ENCODE assay signal across 24 mouse cellular contexts in the genomic region with DNA sequence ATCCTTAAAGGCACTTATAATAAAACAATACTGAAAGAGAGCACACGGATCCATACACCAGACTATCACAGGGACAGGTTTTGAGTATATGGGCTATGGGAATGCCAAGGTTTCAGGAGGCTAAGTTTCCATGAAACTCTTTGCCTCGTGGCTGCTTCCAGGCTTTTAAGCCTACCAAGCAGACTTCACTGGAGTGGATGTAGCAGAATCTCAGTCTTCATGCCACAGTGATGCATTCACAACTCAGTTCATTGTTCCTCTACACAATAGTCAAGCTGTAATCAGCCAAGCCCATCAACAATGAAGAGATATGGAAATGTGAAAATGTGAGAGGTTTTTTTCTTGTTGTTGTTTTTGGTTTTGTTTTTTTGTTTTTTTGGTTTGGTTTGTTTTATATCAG.
DNase-seq lines count a peak whose midpoint lies in the region; TF ChIP-seq lines count a peak whose summit lies in the region.
"Had no signal": no experiment of that assay in that cellular context is flagged by ENCODE, and none has a peak within 500 bp of the region (broad histone marks: within the 10 kb centered on the region; RNA-seq: fewer than 3 reads in every experiment).

No protein-coding gene starts in this region.

- peak overlapping the region; percentile 97 for H3K27ac ChIP-seq in ES-Bruce4 (ENCODE audit: insufficient read depth, low read length)
- peak overlapping the region; percentile 95 for H3K27ac ChIP-seq in ES-E14 (ENCODE audit: insufficient read depth, low read depth, low read length, poor library complexity, severe bottlenecking)
- H3K27ac ChIP-seq: embryonic facial prominence, embryonic 13.5 days; embryonic facial prominence, embryonic 15.5 days; forebrain, embryonic 10.5 days; forebrain, embryonic 12.5 days had no signal

- in situ Hi-C loops in ES-E14 (cut with MboI; ENCODE audit: low sequenced_read_pairs in 2 of 2, unreplicated experiment in 2 of 2): no loop called here

- DNase-seq in ES-E14 (ENCODE audit: low read depth, low spot score) (no peak), R1 (ENCODE audit: low read depth, low spot score) (peak; percentile 75)
- no peak for DNase-seq in gastrocnemius, postnatal 14 days
- no peak for DNase-seq in layer of hippocampus, adult 18-20 months (ENCODE audit: low spot score in 2 of 2)
- no peak for DNase-seq in adrenal gland, adult (ENCODE audit: inconsistent age in 2 of 2, low spot score in 1 of 2)
- DNase-seq: adrenal gland, adult 2 months; adrenal gland, postnatal 10 days; adrenal gland, postnatal 25 days; B cell, adult 2 months; cerebellum, adult 11 months; cerebellum, adult 18-20 months; cerebellum, adult 8-10 months; cerebellum, adult 9-11 months; cerebellum, postnatal 14 days; cerebellum, postnatal 36 days; embryo, embryonic 11 days had no signal

- TF ChIP-seq EP300 in ES-Bruce4 (IDR thresholded peaks at IDR 0.05; ENCODE audit: insufficient read depth, low read depth, low read length): no peak

- no peak for TF ChIP-seq CTCF in ES-Bruce4 (IDR thresholded peaks at IDR 0.05; ENCODE audit: low read depth, low read length)

- H3K9me3 ChIP-seq in ES-Bruce4 (replicated peaks; ENCODE audit: control insufficient read depth, insufficient read depth, low read length, poor library complexity, severe bottlenecking): 0 out of 2 replicates have a peak, but pooled peaks cover 2% of the 10 kb centered on the region
- H3K9me3 ChIP-seq in ES-E14 (ENCODE audit: control insufficient read depth, insufficient read depth, low read depth, low read length): no peaks in the 10 kb centered on the region
- H3K9me3 ChIP-seq: embryonic facial prominence, embryonic 13.5 days; embryonic facial prominence, embryonic 15.5 days; forebrain, embryonic 10.5 days; forebrain, embryonic 12.5 days had no signal

- H3K9ac ChIP-seq in ES-Bruce4 (ENCODE audit: low read depth, poor library complexity, severe bottlenecking): no peak overlapping the region
- H3K9ac ChIP-seq in ES-E14 (ENCODE audit: insufficient read depth, low read depth, low read length, poor library complexity, severe bottlenecking): no peak overlapping the region
- H3K9ac ChIP-seq: embryonic facial prominence, embryonic 13.5 days; embryonic facial prominence, embryonic 15.5 days; forebrain, embryonic 12.5 days had no signal

- no peak for TF ChIP-seq POLR2A in ES-Bruce4 (IDR thresholded peaks at IDR 0.05; ENCODE audit: insufficient read depth, low read length)

- H3K27me3 ChIP-seq in ES-Bruce4 (ENCODE audit: control insufficient read depth, insufficient read depth, low read length, poor library complexity, severe bottlenecking): no peaks in the 10 kb centered on the region
- H3K27me3 ChIP-seq: CH12.LX; embryonic facial prominence, embryonic 13.5 days; embryonic facial prominence, embryonic 15.5 days; forebrain, embryonic 12.5 days; Patski had no signal

- intact Hi-C loops in gastrocnemius, postnatal 14 days (cut with DNase I; ENCODE audit: low total_unique reads): no loop called here

- H3K4me3 ChIP-seq in ES-Bruce4 (ENCODE audit: low read depth, low read length) (no peak overlapping the region), ES-E14 (ENCODE audit: insufficient read depth in 1 of 2, low read depth in 1 of 2, low read length in 2 of 2, poor library complexity in 1 of 2, severe bottlenecking in 1 of 2) (no peak overlapping the region)
- H3K4me3 ChIP-seq: embryonic facial prominence, embryonic 13.5 days; embryonic facial prominence, embryonic 15.5 days; erythroblast, embryonic 14.5 days; forebrain, embryonic 10.5 days; forebrain, embryonic 12.5 days had no signal

- peaks cover 3% of the 10 kb centered on the region for H3K4me1 ChIP-seq in ES-Bruce4 (ENCODE audit: control insufficient read depth, insufficient read depth, low read length)
- peaks cover 2 to 8% of the 10 kb centered on the region in 2 experiments; a peak in 2 of 4 replicates for H3K4me1 ChIP-seq in ES-E14 (ENCODE audit: control insufficient read depth in 2 of 2, insufficient read depth in 2 of 2, low read length in 2 of 2, poor library complexity in 1 of 2)
- H3K4me1 ChIP-seq: embryonic facial prominence, embryonic 13.5 days; embryonic facial prominence, embryonic 15.5 days; forebrain, embryonic 10.5 days; forebrain, embryonic 12.5 days had no signal

- no peaks in the 10 kb centered on the region for H3K36me3 ChIP-seq in ES-Bruce4 (ENCODE audit: control insufficient read depth, insufficient read depth, low read length, poor library complexity, severe bottlenecking)
- no peaks in the 10 kb centered on the region for H3K36me3 ChIP-seq in ES-E14 (ENCODE audit: control insufficient read depth, insufficient read depth, low read length, poor library complexity, severe bottlenecking)
- H3K36me3 ChIP-seq: embryonic facial prominence, embryonic 13.5 days; embryonic facial prominence, embryonic 15.5 days; forebrain, embryonic 10.5 days; forebrain, embryonic 12.5 days had no signal

TF ChIP-seq in ES-E14, 5 proteins besides CTCF, POLR2A, EP300 and RAD21:
- TF ChIP-seq MAFK (IDR thresholded peaks at IDR 0.05; ENCODE audit: insufficient read depth, low read depth, low read length) (no peak), ZNF384 (IDR thresholded peaks at IDR 0.05; ENCODE audit: low read depth, low read length) (no peak), ZC3H11A (IDR thresholded peaks at IDR 0.05; ENCODE audit: borderline replicate concordance, low read depth, low read length) (no peak), CHD2 (IDR thresholded peaks at IDR 0.05; ENCODE audit: low read depth, low read length) (no peak), HCFC1 (IDR thresholded peaks at IDR 0.05; ENCODE audit: borderline replicate concordance, insufficient read depth, low read length) (no peak)
